Mouse (Mus musculus) macrophage (primary cell): ENCODE results near the gene Ttc28. TPM values are rescaled to one million over a fixed set of nuclear protein-coding genes. Genes with fewer than 3 reads are reported as not detected.
"Not testable (repeated sequence)": the region's sequence is repeated elsewhere in the genome, so short reads cannot be mapped to it uniquely, and the experiment has no call there.

Experiments
- H3K27ac ChIP-seq: fragments of 350-480 bp; formaldehyde crosslinking; 2 replicates; pipeline ENCODE4 v1.9.0; 2021
- H3K36me3 ChIP-seq: fragments of 350-480 bp; formaldehyde crosslinking; 2 replicates; pipeline ENCODE4 v1.9.0; 2021; ENCODE audit errors: inconsistent target
- H3K4me3 ChIP-seq: fragments of 350-480 bp; formaldehyde crosslinking; 2 replicates; pipeline ENCODE4 v1.9.0; 2021; ENCODE audit errors: inconsistent target
- H3K79me2 ChIP-seq: fragments of 350-480 bp; formaldehyde crosslinking; 2 replicates; pipeline ENCODE4 v1.9.0; 2021; ENCODE audit errors: inconsistent target
- WGBS: methylation state at CpG from one replicate; pipeline ENCODE4 v1.1.7; 2026; ENCODE audit warnings: inconsistent platforms; ENCODE audit not compliant: missing documents; 5-methylcytosine and 5-hydroxymethylcytosine counted together
- polyA plus RNA-seq: library from polyadenylated mRNA; stranded (reverse); fragments of 250-400 nt; gene quantifications from 3 replicates; pipeline ENCODE4 v1.2.4, GENCODE M21; 2018; ENCODE audit warnings: inconsistent platforms
- total RNA-seq, 78 experiments: library from RNA; depleted of rRNA; stranded (reverse); fragments of 250-400 nt; gene quantifications; 1 replicate in 9 of 78; 2 replicates in 24 of 78; 3 replicates in 43 of 78; 4 replicates in 2 of 78; pipeline ENCODE4 v1.2.4; 2018; ENCODE audit warnings: inconsistent platforms in 56 of 78

The Ttc28 gene
- total RNA-seq (2018; cell fraction: chromatin; rRNA removed): 10 to 100 TPM in 3 of 26 experiments, 1 to 10 TPM in 23; 3.1 to 10.4 (median 5.6) TPM
- total RNA-seq (2018; cell fraction: cytosol; rRNA removed): 1 to 10 TPM in 14 of 26 experiments, under 1 TPM in 12; 0.54 to 1.8 (median 1.1) TPM
- total RNA-seq (2018; cell fraction: nucleus; rRNA removed): 10 to 100 TPM in 1 of 26 experiments, 1 to 10 TPM in 25; 1.4 to 18.4 (median 3.3) TPM
- 0.50 to 1.3 TPM (median 0.77 TPM) in 3 replicates for polyA plus RNA-seq

DNA sequence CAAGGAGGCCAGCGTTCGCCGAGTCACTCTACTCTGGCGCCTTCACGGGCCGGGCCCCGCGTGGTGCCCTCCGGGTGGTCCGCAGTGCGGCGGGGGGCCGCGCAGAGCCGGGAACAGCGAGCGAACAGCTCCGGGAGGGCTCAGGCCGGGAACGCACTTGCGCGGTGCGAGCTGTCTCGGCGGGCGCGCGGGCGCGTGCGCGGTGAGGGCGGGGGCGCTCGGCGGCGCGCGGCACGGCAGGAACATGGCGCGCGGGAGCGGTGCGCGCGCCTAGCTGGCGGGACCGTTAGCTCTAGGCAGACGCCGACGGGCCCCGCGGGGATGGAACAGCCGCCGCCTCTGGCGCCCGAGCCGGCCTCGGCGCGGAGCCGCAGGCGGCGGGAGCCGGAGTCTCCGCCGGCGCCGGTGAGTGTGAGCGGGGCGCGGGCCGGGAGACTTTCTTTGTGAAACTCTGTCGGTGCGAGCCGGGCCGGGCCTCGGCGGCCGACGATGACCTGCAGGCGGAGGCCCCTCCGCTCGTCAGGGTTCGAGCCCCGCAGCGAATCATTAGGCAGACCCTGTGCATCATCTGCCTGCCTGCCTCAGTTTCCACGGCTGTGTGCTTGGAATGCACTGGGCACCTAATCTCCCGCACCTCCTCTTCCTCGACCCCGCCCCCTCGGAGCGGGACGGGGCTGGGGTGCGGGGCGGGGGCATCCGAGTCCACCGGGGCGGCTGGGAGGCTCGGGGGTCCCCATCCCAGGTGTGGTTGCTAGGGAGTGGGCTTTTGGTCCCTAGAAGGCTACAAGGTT, at the start of gene Ttc28:
Ttc28 (plus strand) TSS at position 220 of the 791 bp plus-strand sequence.
- under 1% methylated on average over 100 of the region's 101 CpGs for WGBS
- no peak within 1 kb of the TSS for H3K27ac ChIP-seq

DNA sequence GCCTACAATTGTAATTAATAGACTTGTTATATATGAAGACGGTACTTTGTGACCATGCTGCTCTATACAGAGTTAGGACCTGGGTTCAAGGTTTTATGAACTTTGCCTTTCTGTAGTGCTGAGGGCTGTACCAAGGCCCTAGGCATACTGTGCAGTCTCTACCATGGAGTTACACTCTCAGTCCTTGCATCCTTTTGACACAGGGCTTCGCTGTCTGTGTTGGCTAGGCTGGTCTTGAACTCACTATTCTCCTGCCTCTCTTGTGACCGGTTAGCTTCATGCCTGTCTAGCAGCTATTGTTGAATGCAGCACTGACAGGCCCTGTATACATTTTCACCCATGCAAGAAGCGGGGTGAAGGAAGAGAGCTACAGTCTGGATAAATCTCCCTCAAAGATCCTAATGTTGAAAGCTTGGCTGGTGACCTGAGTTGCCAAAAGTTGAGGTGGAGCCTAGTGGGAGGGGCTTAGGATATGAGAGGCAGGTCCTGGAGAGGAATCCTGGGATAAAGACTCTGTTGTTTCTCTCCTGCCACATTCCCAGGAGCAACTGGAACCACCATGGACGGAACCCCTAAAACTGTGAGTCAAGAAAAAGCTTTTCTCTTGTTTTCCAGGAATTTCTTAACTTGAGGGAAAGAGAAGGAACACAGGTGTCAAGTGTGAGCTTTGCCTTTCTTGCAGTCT, 48.4 kb upstream of the Ttc28 start:
- Histone ChIP-seq H3K27ac (no peak overlapping the region), H3K36me3 (peaks cover 78% of the 10 kb centered on the region), H3K4me3 (no peak overlapping the region), H3K79me2 (no peaks in the 10 kb centered on the region)
- WGBS: 93% methylated on average over 4 of the region's 5 CpGs

More for the DNA sequence above, at the start of gene Ttc28:
- Histone ChIP-seq H3K36me3 (no peaks in the 10 kb centered on the region), H3K4me3 (peak within 1 kb of the TSS; percentile 22; the same call in 1 of the 2 replicates), H3K79me2 (no peaks in the 10 kb centered on the region)

DNA sequence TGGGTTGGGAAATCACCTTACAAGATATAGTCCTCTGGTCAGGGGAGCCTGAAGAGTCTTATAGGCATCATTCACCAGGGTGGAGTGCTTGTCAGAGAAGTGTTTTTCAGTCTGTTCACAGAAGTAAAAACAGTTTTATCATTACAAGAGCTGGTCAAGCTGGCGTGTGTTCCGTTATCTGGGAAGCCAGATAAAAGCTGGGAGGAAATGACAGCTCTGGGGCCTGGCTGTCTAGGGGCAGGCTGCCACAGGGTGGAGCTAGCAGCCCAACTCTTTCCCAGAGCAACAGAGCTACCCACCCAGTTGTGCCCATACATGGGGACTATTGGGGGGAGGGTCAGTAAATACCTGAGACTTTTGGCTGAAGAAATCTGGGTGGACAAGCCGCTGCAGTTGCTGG, 43.6 kb upstream of the Ttc28 start:
- WGBS: 27% methylated on average over 3 of the region's 3 CpGs
- Histone ChIP-seq H3K79me2 (peaks cover 16% of the 10 kb centered on the region; the same call in 1 of the 2 replicates), H3K4me3 (no peak overlapping the region), H3K27ac (no peak overlapping the region), H3K36me3 (peaks cover 51% of the 10 kb centered on the region)

DNA sequence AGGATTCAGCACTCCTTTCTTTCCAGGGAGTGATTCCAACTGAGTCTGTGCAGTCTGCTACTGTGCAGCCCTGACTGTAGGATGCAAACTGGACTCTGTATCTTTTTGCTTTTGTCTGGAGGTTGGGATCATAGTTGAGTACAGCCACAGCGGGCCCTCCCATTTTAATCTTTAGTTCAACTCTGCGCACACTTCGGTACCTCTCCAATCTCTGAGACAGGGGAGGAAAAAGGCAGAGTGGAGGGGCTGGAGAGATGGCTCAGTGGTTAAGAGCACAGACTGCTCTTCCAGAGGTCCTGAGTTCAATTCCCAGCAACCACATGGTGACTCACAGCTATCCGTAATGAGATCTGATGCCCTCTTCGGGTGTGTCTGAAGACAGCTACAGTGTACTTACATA, 41.6 kb upstream of the Ttc28 start:
- WGBS: 87% methylated on average over 5 of the region's 5 CpGs
- H3K4me3 ChIP-seq, H3K27ac ChIP-seq: not testable (repeated sequence)
- peaks cover 24% of the 10 kb centered on the region; the same call in 1 of the 2 replicates for H3K79me2 ChIP-seq
- peaks cover 38% of the 10 kb centered on the region for H3K36me3 ChIP-seq

DNA sequence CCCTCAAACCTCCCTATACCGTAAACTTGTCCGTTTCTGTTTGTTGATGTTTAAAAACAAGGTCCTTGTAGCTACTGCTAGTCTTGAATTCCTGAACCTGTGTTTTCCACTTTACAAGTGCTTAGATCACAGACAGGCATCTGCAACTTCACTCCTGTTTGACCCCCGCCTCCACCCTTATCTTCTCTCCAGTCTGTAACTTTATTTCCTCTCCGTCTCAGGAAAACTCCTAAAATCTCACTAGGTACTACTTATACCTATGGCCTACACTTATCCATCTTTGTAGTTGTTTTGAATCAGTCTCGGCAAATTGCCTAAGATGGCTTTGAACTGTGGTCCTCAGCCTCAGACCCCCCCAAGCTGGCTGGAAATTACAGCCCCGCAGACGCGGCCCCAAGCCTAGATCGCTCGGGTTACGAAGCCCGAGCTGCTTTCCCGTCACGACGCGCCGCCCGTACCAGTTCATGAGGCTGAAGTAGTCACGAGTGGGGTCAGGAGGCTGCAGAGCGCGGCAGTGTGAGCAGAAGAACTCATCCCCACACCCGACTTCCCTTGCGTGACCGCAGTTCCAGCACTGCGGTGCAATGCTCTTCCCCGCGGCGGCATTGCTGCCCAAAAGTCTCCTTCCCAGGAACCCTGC, 40.4 kb upstream of the Ttc28 start:
- Histone ChIP-seq H3K36me3 (peaks cover 29% of the 10 kb centered on the region), H3K4me3 (peak overlapping the region; percentile 80), H3K27ac (peak overlapping the region; percentile 84), H3K79me2 (peaks cover 28% of the 10 kb centered on the region; the same call in 1 of the 2 replicates)
- 3% methylated on average over 28 of the region's 28 CpGs for whole genome bisulfite sequencing

DNA sequence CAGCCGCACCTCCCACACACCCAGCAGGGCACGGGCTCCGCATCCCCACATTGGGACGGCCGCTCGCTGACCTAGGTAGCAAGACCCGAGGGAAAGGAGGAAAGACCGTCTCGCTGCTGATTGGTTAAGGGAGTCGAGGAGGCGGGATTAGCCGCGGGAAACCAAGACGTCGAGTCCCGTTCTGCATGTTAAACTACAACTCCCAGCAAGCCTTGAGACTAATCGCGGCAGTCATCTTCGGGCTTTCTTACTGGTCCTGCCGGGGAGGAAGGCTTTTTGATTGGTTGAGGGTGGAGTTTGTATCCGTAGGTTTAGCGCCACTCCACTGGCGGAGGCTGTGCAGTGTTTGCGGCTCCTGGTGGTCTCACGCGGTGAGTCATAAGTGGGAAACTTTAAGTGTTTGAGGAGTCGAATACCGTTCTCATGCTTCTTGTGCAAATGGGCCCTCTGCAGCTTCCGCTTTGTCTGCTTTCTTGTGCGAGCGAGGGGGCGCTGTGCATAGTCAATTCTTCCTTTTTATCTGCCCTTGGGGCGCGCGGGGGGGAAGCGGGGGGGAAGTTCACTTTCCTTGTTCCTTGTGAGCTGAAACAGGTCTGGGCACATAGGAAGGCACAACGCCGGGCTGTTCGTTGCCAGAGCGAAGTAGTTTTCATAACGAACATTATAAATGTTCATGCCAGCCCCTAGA, 39.8 kb upstream of the Ttc28 start, which contains the start of the genes Hscb and Chek2:
Hscb (minus strand) TSS at position 100 of the 688 bp plus-strand sequence.
Chek2 (plus strand) TSS at position 302 of the 688 bp plus-strand sequence.
- peaks cover 35% of the 10 kb centered on the region; the same call in 1 of the 2 replicates for H3K79me2 ChIP-seq
- peaks cover 23% of the 10 kb centered on the region for H3K36me3 ChIP-seq
- H3K27ac ChIP-seq: peak within 1 kb of the TSS; percentile 84
- 0% methylated on average over 41 of the region's 41 CpGs for WGBS
- H3K4me3 ChIP-seq: peak within 1 kb of the TSS; percentile 80

DNA sequence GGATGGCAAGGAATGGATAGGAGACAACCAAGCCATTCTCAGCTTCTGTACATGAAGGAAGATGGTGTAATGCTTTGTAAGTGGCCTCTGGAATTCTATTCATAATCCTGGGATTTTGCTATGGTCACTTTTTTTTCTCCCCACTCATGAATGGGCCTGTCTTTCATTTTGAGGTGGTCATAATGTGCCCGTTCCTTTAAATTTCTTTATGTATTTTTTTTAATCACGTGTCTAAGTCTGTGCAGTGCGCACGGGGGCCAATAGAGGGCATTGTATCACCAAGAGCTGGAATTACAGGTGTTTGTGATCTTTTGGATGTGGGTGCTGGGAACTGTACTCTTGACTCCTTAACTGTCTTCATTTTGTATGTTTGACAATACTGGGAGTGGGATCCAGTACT, 39.1 kb upstream of the Ttc28 start:
- peaks cover 41% of the 10 kb centered on the region; the same call in 1 of the 2 replicates for H3K79me2 ChIP-seq
- peak overlapping the region; percentile 84 for H3K27ac ChIP-seq
- peaks cover 22% of the 10 kb centered on the region for H3K36me3 ChIP-seq
- peak overlapping the region; percentile 80 for H3K4me3 ChIP-seq
- 7% methylated on average over 4 of the region's 4 CpGs for WGBS

DNA sequence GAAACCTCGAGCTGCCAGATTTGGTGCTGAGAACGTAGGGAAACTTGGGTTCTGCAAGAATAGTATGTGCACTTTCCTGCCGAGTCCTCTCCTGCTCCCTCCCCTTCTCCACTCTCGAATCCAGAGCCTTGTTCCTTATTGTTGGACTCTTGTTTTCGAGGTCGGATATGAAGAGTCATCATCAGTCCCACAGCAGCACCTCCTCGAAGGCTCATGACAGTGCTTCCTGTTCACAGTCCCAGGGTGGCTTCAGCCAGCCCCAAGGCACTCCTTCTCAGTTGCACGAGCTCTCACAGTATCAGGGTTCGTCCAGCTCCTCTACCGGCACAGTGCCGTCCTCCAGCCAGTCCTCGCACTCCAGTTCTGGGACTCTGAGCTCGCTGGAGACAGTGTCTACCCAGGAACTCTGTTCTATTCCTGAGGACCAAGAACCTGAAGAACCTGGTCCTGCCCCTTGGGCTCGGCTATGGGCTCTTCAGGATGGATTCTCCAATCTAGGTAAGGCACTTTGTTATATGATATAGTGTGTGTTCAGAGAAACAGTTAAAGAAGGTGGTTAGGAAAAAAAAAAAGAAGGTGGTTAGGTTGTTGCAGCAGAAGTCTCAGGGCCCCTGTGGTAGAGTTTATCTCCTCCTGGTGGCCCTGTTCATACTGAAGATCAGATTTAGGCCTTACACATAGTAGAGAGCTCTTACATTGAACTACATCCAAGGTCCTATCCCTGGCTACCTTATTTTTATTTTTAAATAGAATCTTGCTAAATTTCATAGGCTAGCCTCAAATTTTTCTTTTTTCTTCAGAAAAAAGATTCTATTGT, 38.3 kb upstream of the Ttc28 start:
- H3K79me2 ChIP-seq: peaks cover 44% of the 10 kb centered on the region; the same call in 1 of the 2 replicates
- H3K4me3 ChIP-seq: peak overlapping the region; percentile 80; the same call in 1 of the 2 replicates
- 86% methylated on average over 13 of the region's 14 CpGs for WGBS
- H3K36me3 ChIP-seq: peaks cover 18% of the 10 kb centered on the region; the same call in 1 of the 2 replicates
- no peak overlapping the region for H3K27ac ChIP-seq

DNA sequence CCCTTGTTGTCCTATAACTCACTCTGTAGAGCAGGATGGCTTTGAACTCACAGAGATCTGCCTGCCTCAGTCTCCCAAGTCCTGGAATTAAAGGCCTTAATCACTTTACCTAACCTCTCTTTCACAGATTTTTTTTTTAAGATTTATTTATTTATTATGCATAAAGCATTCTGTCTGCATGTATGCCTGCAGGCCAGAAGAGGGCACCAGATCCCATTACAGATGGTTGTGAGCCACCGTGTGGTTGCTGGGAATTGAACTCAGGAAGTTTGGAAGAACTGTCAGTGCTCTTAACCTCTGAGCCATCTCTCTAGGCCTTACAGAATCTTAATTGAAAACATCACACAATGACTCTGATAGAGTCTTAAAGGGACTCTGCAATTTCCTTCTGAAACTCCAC, 26.6 kb upstream of the Ttc28 start:
- no peak overlapping the region for H3K4me3 ChIP-seq
- peaks cover 57% of the 10 kb centered on the region for H3K36me3 ChIP-seq
- 63% methylated on average over 1 of the region's 1 CpGs for WGBS
- no peaks in the 10 kb centered on the region for H3K79me2 ChIP-seq
- H3K27ac ChIP-seq: no peak overlapping the region

DNA sequence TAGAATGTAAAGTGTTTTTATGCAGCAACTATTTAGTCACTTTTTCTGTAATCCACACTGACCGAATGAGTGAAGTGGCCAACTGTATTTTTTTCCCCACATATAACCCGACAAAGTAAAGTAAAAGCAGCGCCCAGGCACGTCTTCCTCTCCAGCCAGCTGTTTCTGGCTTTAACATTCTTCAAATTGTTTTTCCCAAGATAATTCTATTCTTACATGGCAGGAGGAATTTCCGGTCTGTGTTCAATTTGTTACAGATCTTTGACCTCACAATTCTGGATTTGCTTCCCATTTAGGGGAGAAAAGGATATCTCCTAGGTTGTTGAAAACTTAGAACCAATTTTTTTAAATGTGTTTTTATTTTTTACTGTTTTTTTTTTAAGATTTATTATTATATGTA, 22.5 kb upstream of the Ttc28 start:
- 95% methylated on average over 5 of the region's 5 CpGs for WGBS
- H3K79me2 ChIP-seq: no peaks in the 10 kb centered on the region
- peaks cover 45% of the 10 kb centered on the region for H3K36me3 ChIP-seq
- H3K4me3 ChIP-seq: no peak overlapping the region
- H3K27ac ChIP-seq: no peak overlapping the region

DNA sequence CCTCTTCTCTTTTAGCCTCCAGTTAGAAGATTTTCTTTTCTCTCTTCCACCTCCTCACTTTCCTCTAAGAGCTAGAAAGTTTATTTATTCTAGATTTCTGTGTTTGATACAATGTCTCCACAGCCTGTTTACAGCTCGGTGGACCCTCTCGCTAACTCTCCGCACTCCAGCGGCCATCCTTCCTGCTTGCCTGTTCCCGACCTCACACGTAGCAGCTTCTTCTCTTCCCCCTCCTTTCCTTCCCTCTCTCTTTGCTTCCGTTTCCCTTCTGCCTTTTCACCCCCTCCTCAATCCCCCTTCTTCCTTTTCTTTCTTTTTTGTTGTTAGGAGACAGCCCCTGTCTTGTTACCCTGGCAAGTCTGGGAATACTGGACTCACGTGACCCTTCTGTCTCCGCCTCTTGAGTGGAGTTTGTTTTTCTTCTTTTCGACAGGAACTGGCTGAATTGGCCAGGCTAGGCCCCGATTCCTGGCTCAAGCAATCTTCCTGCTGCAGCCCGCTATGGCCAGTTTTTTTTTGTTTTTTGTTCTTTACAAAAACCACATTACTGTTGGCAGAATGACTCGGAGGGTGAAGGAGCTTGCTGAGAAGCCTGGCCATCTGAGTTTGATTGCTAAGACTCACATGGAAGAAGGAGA, 20.5 kb upstream of the Ttc28 start:
- H3K36me3 ChIP-seq: peaks cover 48% of the 10 kb centered on the region
- no peaks in the 10 kb centered on the region for H3K79me2 ChIP-seq
- H3K4me3 ChIP-seq: no peak overlapping the region
- 59% methylated on average over 13 of the region's 13 CpGs for WGBS
- H3K27ac ChIP-seq: no peak overlapping the region

DNA sequence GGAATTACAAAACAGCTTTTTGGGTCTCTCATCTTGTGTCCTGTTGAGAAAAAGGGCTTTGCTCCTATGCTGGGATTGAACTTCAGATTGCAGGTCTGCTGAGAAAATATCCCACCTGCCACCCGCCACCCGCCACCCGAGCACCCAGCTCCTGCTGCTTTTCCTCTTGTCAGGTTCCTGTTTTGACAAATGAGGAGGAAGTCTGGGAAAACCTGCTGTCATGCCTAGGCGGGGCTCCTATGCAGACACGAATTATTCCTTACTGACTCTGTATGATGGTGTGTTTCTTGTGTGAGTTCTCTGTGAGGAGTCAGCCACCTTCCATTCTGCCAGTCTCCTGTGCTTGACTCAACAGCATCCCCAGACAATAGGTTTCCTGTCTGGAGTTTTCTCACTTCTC, 19.2 kb upstream of the Ttc28 start:
- Histone ChIP-seq H3K4me3 (no peak overlapping the region), H3K36me3 (peaks cover 46% of the 10 kb centered on the region), H3K79me2 (no peaks in the 10 kb centered on the region), H3K27ac (no peak overlapping the region)
- WGBS: 85% methylated on average over 4 of the region's 5 CpGs

DNA sequence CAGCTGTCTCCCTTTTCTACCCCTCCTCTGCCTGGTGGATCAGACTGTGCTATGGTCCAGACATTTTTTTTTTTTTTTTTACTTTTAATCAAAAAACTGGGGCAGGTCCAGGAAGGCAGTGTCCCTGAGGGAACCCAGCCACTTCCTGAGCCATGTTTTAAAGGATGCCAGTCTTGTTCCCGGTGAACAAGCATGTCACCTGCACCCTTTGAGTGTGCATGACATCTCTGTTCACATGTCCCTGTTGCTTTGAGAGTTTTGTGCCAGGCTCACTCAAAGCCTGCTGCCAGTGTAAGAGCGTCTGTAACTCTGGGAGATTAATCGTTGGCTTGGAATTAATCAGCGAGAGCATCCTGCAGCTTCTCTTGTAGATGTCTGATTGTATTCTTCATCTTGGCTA, 11.1 kb upstream of the Ttc28 start:
- H3K36me3 ChIP-seq: peaks cover 35% of the 10 kb centered on the region
- WGBS: 94% methylated on average over 4 of the region's 4 CpGs
- H3K27ac ChIP-seq: no peak overlapping the region
- no peaks in the 10 kb centered on the region for H3K79me2 ChIP-seq
- H3K4me3 ChIP-seq: no peak overlapping the region
